Mouse (Mus musculus): Measurements from ENCODE around the gene Clec2g.
"Not testable (repeated sequence)": the region's sequence is repeated elsewhere in the genome, so short reads cannot be mapped to it uniquely, and the experiment has no call there.

DNA sequence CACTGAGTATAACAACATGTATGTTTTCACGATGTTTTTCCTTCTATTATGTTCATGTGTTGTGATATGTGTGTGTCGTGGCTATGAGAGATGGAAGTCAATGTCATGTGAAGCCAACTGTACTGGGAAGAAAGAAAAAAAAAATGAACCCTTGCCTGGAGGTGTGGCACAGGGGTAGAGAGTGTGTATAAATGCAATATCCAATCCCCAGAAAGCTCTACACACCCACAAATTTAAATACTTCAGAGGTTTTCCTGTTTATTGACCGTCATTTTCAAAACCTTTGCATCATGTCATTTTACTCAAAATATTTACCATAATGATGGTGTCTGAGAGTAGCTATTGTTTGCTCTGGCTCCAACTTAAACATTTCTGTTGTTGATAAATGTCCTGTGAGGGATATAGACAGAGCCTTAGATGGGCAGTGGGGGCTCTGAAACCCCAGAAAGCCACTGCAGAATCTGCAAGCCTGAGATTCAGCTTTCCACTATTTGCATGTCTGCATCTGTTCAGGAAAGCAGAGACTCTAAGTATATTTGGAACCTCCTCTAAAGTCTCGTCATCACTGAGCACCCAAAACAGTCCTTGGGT is 47.9 kb downstream of the Clec2g start:
- TF ChIP-seq CTCF (IDR thresholded peaks at IDR 0.05; ENCODE audit: insufficient read depth, low read length); POLR2A (IDR thresholded peaks at IDR 0.05; ENCODE audit: borderline replicate concordance, extremely low read depth, low read depth, low read length): not testable (repeated sequence)
